Mouse (Mus musculus) G1E (cell line): Measurements from ENCODE around the gene Ccdc89.

Experiments used
- CTCF ChIP-seq: IDR thresholded peaks from 2 replicates; pipeline ENCODE4 v1.5.1; 2012; ENCODE audit warnings: low read depth, low read length, inconsistent platforms, mixed read lengths
- GATA1 ChIP-seq: IDR thresholded peaks from 2 replicates; pipeline ENCODE4 v1.6.1; 2012; ENCODE audit warnings: borderline replicate concordance, low read length, inconsistent platforms, mixed read lengths
- POLR2AphosphoS5 ChIP-seq: IDR thresholded peaks from 2 replicates; pipeline ENCODE4 v1.6.1; 2012; ENCODE audit warnings: low read depth, low read length, inconsistent platforms; ENCODE audit not compliant: insufficient replicate concordance

DNA sequence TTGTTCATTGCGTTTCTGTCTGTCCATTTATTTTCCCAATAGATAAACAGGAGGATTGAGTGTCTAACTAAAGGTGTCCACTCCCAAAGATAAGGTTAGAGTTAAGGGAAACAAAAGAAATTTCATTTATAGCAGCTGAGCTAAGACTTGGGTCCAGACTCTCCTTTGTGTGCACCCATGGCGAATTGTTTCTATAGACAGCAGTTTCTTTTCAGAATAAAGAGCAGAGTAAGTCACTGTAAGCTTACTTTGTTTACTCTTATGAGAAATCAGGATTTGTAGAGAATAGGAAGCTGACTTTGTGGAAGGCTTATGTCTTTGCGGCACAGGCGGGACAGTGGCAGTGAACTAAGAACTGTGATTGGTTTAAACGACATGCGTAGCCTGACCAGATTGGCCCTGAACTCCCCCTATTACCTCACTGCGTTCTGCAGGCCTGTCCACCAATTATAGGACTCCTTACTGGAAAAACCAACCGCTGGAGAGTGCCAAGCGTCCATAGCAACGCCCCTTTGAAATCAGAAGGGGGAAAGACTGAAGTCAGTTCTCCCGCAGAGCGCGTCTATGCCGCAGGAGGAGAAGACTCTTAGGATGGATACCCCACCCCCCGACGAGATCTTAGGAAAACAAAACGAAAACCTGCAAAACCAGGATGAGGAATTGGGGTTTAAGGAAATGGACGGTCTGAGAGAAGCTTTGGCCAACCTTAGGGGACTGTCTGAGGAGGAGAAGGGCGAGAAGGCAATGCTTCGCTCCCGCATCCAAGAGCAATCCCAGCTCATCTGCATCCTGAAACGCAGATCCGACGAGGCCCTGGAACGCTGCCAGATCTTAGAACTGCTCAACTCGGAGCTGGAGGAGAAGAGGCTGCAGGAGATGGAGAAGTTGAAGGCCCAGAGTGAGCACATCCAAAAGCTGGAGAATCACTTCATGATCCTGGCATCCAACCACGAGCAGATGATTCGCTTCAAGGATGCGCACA is at the start of gene Ccdc89:
- TF ChIP-seq CTCF, result no peak
- no peak for TF ChIP-seq GATA1
- no peak for TF ChIP-seq POLR2AphosphoS5
